Mouse (Mus musculus): ENCODE data around the gene Itsn1. TPM values are rescaled to one million over a fixed set of nuclear protein-coding genes. Genes with fewer than 3 reads are reported as not detected.

Itsn1 gene
- polyA plus RNA-seq, 1 experiment, result 68.7 TPM

GRCm38 (mm10) chr16:91763975-91764374 lies 34.9 kb downstream of the Itsn1 start:
- TF ChIP-seq CTCF (IDR thresholded peaks at IDR 0.05; ENCODE audit: borderline replicate concordance, insufficient read depth, low read depth, low read length), result no peak
- TF ChIP-seq POLR2A (IDR thresholded peaks at IDR 0.05; ENCODE audit: borderline replicate concordance, insufficient read depth, low read length), result no peak
- Histone ChIP-seq H3K4me1 (ENCODE audit: control insufficient read depth, insufficient read depth, low read length) (peaks cover 53% of the 10 kb centered on the region), H3K27ac (ENCODE audit: insufficient read depth, low read length) (no peak overlapping the region), H3K4me3 (replicated peaks; ENCODE audit: insufficient read depth, low read depth, low read length) (no peak overlapping the region), H3K27me3 (ENCODE audit: control insufficient read depth, insufficient read depth, low read length) (no peaks in the 10 kb centered on the region)
- WGBS, result 63% methylated on average over 6 of the region's 6 CpGs
- no peak for DNase-seq

GRCm38 (mm10) chr16:91764414-91764813 lies 35.3 kb downstream of the Itsn1 start:
- Histone ChIP-seq H3K4me3 (replicated peaks; ENCODE audit: insufficient read depth, low read depth, low read length) (no peak overlapping the region), H3K27ac (ENCODE audit: insufficient read depth, low read length) (peak overlapping the region; percentile 33; the same call in 1 of the 2 replicates), H3K27me3 (ENCODE audit: control insufficient read depth, insufficient read depth, low read length) (no peaks in the 10 kb centered on the region), H3K4me1 (ENCODE audit: control insufficient read depth, insufficient read depth, low read length) (peaks cover 54% of the 10 kb centered on the region)
- TF ChIP-seq POLR2A (IDR thresholded peaks at IDR 0.05; ENCODE audit: borderline replicate concordance, insufficient read depth, low read length) (no peak), CTCF (IDR thresholded peaks at IDR 0.05; ENCODE audit: borderline replicate concordance, insufficient read depth, low read depth, low read length) (no peak)
- 71% methylated on average over 6 of the region's 6 CpGs for WGBS
- DNase-seq, result no peak

- Histone ChIP-seq H3K4me1 (ENCODE audit: control insufficient read depth, insufficient read depth, low read length) (peaks cover 56% of the 10 kb centered on the region), H3K27me3 (ENCODE audit: control insufficient read depth, insufficient read depth, low read length) (no peaks in the 10 kb centered on the region), H3K27ac (ENCODE audit: insufficient read depth, low read length) (no peak overlapping the region), H3K4me3 (replicated peaks; ENCODE audit: insufficient read depth, low read depth, low read length) (no peak overlapping the region)
- TF ChIP-seq CTCF (IDR thresholded peaks at IDR 0.05; ENCODE audit: borderline replicate concordance, insufficient read depth, low read depth, low read length) (no peak), POLR2A (IDR thresholded peaks at IDR 0.05; ENCODE audit: borderline replicate concordance, insufficient read depth, low read length) (no peak)
- 92% methylated on average over 15 of the region's 15 CpGs for WGBS
- no peak for DNase-seq
These were observed 36.2 kb downstream of the Itsn1 start for GRCm38 (mm10) chr16:91765121-91765815.

- WGBS, result 28% methylated on average over 15 of the region's 15 CpGs
- peak in 1 of 2 experiments; percentile 49 for DNase-seq
- Histone ChIP-seq H3K27me3 (ENCODE audit: control insufficient read depth, insufficient read depth, low read length) (no peaks in the 10 kb centered on the region), H3K27ac (ENCODE audit: insufficient read depth, low read length) (no peak overlapping the region), H3K4me1 (ENCODE audit: control insufficient read depth, insufficient read depth, low read length) (peaks cover 53% of the 10 kb centered on the region), H3K4me3 (replicated peaks; ENCODE audit: insufficient read depth, low read depth, low read length) (no peak overlapping the region)
- no peak for TF ChIP-seq POLR2A (IDR thresholded peaks at IDR 0.05; ENCODE audit: borderline replicate concordance, insufficient read depth, low read length)
- no peak for TF ChIP-seq CTCF (IDR thresholded peaks at IDR 0.05; ENCODE audit: borderline replicate concordance, insufficient read depth, low read depth, low read length)
These were observed 36.7 kb downstream of the Itsn1 start for GRCm38 (mm10) chr16:91765816-91766210.

GRCm38 (mm10) chr16:91767165-91767701 lies 38.2 kb downstream of the Itsn1 start:
- Histone ChIP-seq H3K27ac (ENCODE audit: insufficient read depth, low read length) (peak overlapping the region; percentile 56; the same call in 1 of the 2 replicates), H3K4me1 (ENCODE audit: control insufficient read depth, insufficient read depth, low read length) (peaks cover 41% of the 10 kb centered on the region)
- DNase-seq, result peak; percentile 84 to 89

GRCm38 (mm10) chr16:91768586-91768985 lies 39.5 kb downstream of the Itsn1 start:
- no peak overlapping the region for H3K4me3 ChIP-seq (replicated peaks; ENCODE audit: insufficient read depth, low read depth, low read length)
- no peaks in the 10 kb centered on the region for H3K27me3 ChIP-seq (ENCODE audit: control insufficient read depth, insufficient read depth, low read length)
- DNase-seq, result no peak
- WGBS, result 77% methylated on average over 6 of the region's 6 CpGs
- TF ChIP-seq CTCF (IDR thresholded peaks at IDR 0.05; ENCODE audit: borderline replicate concordance, insufficient read depth, low read depth, low read length) (no peak), POLR2A (IDR thresholded peaks at IDR 0.05; ENCODE audit: borderline replicate concordance, insufficient read depth, low read length) (no peak)
- H3K27ac ChIP-seq (ENCODE audit: insufficient read depth, low read length), result peak overlapping the region; percentile 13; the same call in 1 of the 2 replicates
- peaks cover 38% of the 10 kb centered on the region for H3K4me1 ChIP-seq (ENCODE audit: control insufficient read depth, insufficient read depth, low read length)

More at GRCm38 (mm10) chr16:91767165-91767701, 38.2 kb downstream of the Itsn1 start:
- no peaks in the 10 kb centered on the region for H3K27me3 ChIP-seq (ENCODE audit: control insufficient read depth, insufficient read depth, low read length)
- WGBS, result 9% methylated on average over 11 of the region's 11 CpGs
- H3K4me3 ChIP-seq (replicated peaks; ENCODE audit: insufficient read depth, low read depth, low read length), result peak overlapping the region; percentile 2
- TF ChIP-seq CTCF (IDR thresholded peaks at IDR 0.05; ENCODE audit: borderline replicate concordance, insufficient read depth, low read depth, low read length), result no peak
- no peak for TF ChIP-seq POLR2A (IDR thresholded peaks at IDR 0.05; ENCODE audit: borderline replicate concordance, insufficient read depth, low read length)

- H3K27me3 ChIP-seq (ENCODE audit: control insufficient read depth, insufficient read depth, low read length), result no peaks in the 10 kb centered on the region
- DNase-seq, result peak; percentile 58 to 81
- H3K27ac ChIP-seq (ENCODE audit: insufficient read depth, low read length), result no peak overlapping the region
- 8% methylated on average over 5 of the region's 5 CpGs for WGBS
- peaks cover 31% of the 10 kb centered on the region for H3K4me1 ChIP-seq (ENCODE audit: control insufficient read depth, insufficient read depth, low read length)
- TF ChIP-seq CTCF (IDR thresholded peaks at IDR 0.05; ENCODE audit: borderline replicate concordance, insufficient read depth, low read depth, low read length), result peak; percentile 20; the same call in 1 of the 2 replicates
- TF ChIP-seq POLR2A (IDR thresholded peaks at IDR 0.05; ENCODE audit: borderline replicate concordance, insufficient read depth, low read length), result no peak
- H3K4me3 ChIP-seq (replicated peaks; ENCODE audit: insufficient read depth, low read depth, low read length), result no peak overlapping the region
These were observed 40.8 kb downstream of the Itsn1 start for GRCm38 (mm10) chr16:91769911-91770310.

GRCm38 (mm10) chr16:91770662-91771061 lies 41.6 kb downstream of the Itsn1 start:
- peaks cover 31% of the 10 kb centered on the region for H3K4me1 ChIP-seq (ENCODE audit: control insufficient read depth, insufficient read depth, low read length)
- no peak for TF ChIP-seq CTCF (IDR thresholded peaks at IDR 0.05; ENCODE audit: borderline replicate concordance, insufficient read depth, low read depth, low read length)
- TF ChIP-seq POLR2A (IDR thresholded peaks at IDR 0.05; ENCODE audit: borderline replicate concordance, insufficient read depth, low read length), result no peak
- H3K27me3 ChIP-seq (ENCODE audit: control insufficient read depth, insufficient read depth, low read length), result no peaks in the 10 kb centered on the region
- 55% methylated on average over 5 of the region's 5 CpGs for WGBS
- no peak for DNase-seq
- no peak overlapping the region for H3K4me3 ChIP-seq (replicated peaks; ENCODE audit: insufficient read depth, low read depth, low read length)
- H3K27ac ChIP-seq (ENCODE audit: insufficient read depth, low read length), result no peak overlapping the region

Measured in cerebellum, adult 2 months (tissue).